Mouse (Mus musculus) heart, postnatal 0 days (tissue): ENCODE measurements at regions not wholly inside any gene's neighbourhood (a gene's known extent, or its start where the extent isn't known, plus 50 kb on each side); places are given as distances from the start of the nearest gene placed in this dataset.
"Not testable (repeated sequence)": the region's sequence is repeated elsewhere in the genome, so short reads cannot be mapped to it uniquely, and the experiment has no call there.

Source experiments
- ATAC-seq: fragments of 200-750 bp; cut with Nextera tagmentation; 2 replicates; pipeline ENCODE4 v1.8.0; 2017; ENCODE audit warnings: low read depth, moderate number of reproducible peaks, moderate library complexity; ENCODE audit not compliant: insufficient read depth
- DNase-seq: peaks from one replicate; pipeline ENCODE4 v3.0.0-alpha.2; 2016; ENCODE audit warnings: low spot score
- H3K27ac ChIP-seq: fragments of 300-500 bp; sonication (generic); 2 replicates; pipeline ENCODE4 v1.5.1; 2014; ENCODE audit warnings: low read depth, mild to moderate bottlenecking
- H3K27me3 ChIP-seq: fragments of 300-500 bp; sonication (generic); 2 replicates; pipeline ENCODE4 v1.6.1; 2014; ENCODE audit warnings: low read length, mixed read lengths; ENCODE audit not compliant: control insufficient read depth, insufficient read depth
- H3K36me3 ChIP-seq: fragments of 300-500 bp; sonication (generic); replicated peaks from 2 replicates; pipeline ENCODE4 v1.6.1; 2014; ENCODE audit warnings: low read length, mixed read lengths; ENCODE audit not compliant: control insufficient read depth, insufficient read depth
- H3K4me1 ChIP-seq: fragments of 300-500 bp; sonication (generic); 2 replicates; pipeline ENCODE4 v1.6.1; 2014; ENCODE audit warnings: antibody characterized with exemption; ENCODE audit not compliant: control insufficient read depth, insufficient read depth
- H3K4me2 ChIP-seq: fragments of 300-500 bp; sonication (generic); 2 replicates; pipeline ENCODE4 v1.6.1; 2014; ENCODE audit warnings: low read depth, mild to moderate bottlenecking, low read length, moderate library complexity
- H3K4me3 ChIP-seq: fragments of 300-500 bp; sonication (generic); 2 replicates; pipeline ENCODE4 v1.5.1; 2014; ENCODE audit warnings: low read depth, low read length
- H3K9ac ChIP-seq: fragments of 300-500 bp; sonication (generic); replicated peaks from 2 replicates; pipeline ENCODE4 v1.6.1; 2014; ENCODE audit warnings: low read depth, low read length, mixed read lengths
- H3K9me3 ChIP-seq: fragments of 300-500 bp; sonication (generic); replicated peaks from 2 replicates; pipeline ENCODE4 v1.6.1; 2016; ENCODE audit warnings: low read length; ENCODE audit not compliant: control insufficient read depth
- CTCF ChIP-seq: IDR thresholded peaks from 2 replicates; pipeline ENCODE4 v1.5.1; 2016; ENCODE audit warnings: antibody characterized with exemption, control low read depth, low read depth
- EP300 ChIP-seq: IDR thresholded peaks from 2 replicates; pipeline ENCODE4 v1.6.1; 2016; ENCODE audit warnings: antibody characterized with exemption, low read depth
- WGBS: fragments of 180-500 bp; shearing (Covaris S2); extraction: QIAGEN DNeasy Blood & Tissue Kit; methylation state at CpG from one replicate; pipeline ENCODE4 v1.1.7; 2014; 5-methylcytosine and 5-hydroxymethylcytosine counted together

- DNase-seq: no peak
- Histone ChIP-seq H3K4me3 (no peak overlapping the region), H3K27me3 (no peaks in the 10 kb centered on the region), H3K9ac (no peak overlapping the region), H3K27ac (no peak overlapping the region), H3K9me3 (no peaks in the 10 kb centered on the region), H3K4me2 (no peak overlapping the region), H3K36me3 (no peaks in the 10 kb centered on the region), H3K4me1 (no peaks in the 10 kb centered on the region)
- TF ChIP-seq EP300 (no peak), CTCF (no peak)
- no peak for ATAC-seq
- 65% methylated on average over 6 of the region's 6 CpGs for WGBS
Observed at GRCm38 (mm10) chr14:120805137-120805536, 105.9 kb upstream of the Ipo5 start.

- 40% methylated on average over 12 of the region's 12 CpGs for WGBS
- H3K4me1 ChIP-seq, H3K9ac ChIP-seq, H3K27me3 ChIP-seq, H3K4me2 ChIP-seq, H3K27ac ChIP-seq, H3K4me3 ChIP-seq, DNase-seq, H3K9me3 ChIP-seq, H3K36me3 ChIP-seq: not testable (repeated sequence)
- ATAC-seq: 0 out of 2 replicates have a peak, but pooled peaks have one; percentile 20
Observed at GRCm38 (mm10) chr14:120805816-120806552, 105.0 kb upstream of the Ipo5 start.

- no peak overlapping the region for H3K9ac ChIP-seq
- H3K27me3 ChIP-seq: no peaks in the 10 kb centered on the region
- WGBS: 19% methylated on average over 3 of the region's 10 CpGs
- no peak for DNase-seq
- H3K27ac ChIP-seq: no peak overlapping the region
- H3K36me3 ChIP-seq: no peaks in the 10 kb centered on the region
- H3K4me1 ChIP-seq: no peaks in the 10 kb centered on the region
- no peak overlapping the region for H3K4me3 ChIP-seq
- no peak overlapping the region for H3K4me2 ChIP-seq
- no peaks in the 10 kb centered on the region for H3K9me3 ChIP-seq
- TF ChIP-seq EP300: no peak
- TF ChIP-seq CTCF: no peak
- ATAC-seq: peak; percentile 62
Observed at GRCm38 (mm10) chr14:120806553-120806893, 104.5 kb upstream of the Ipo5 start.

GRCm38 (mm10) chr14:120809321-120809720 is 101.7 kb upstream of the Ipo5 start:
- DNase-seq (no peak), ATAC-seq (no peak)
- Histone ChIP-seq H3K36me3 (no peaks in the 10 kb centered on the region), H3K4me1 (no peaks in the 10 kb centered on the region), H3K27ac (no peak overlapping the region), H3K9me3 (no peaks in the 10 kb centered on the region), H3K27me3 (no peaks in the 10 kb centered on the region), H3K4me3 (no peak overlapping the region), H3K9ac (no peak overlapping the region), H3K4me2 (no peak overlapping the region)
- 82% methylated on average over 6 of the region's 6 CpGs for WGBS
- TF ChIP-seq EP300 (no peak), CTCF (no peak)

GRCm38 (mm10) chr14:120813938-120814337 is 97.1 kb upstream of the Ipo5 start:
- 85% methylated on average over 9 of the region's 9 CpGs for WGBS
- no peak for TF ChIP-seq CTCF
- TF ChIP-seq EP300: no peak

GRCm38 (mm10) chr14:120815126-120815525 is 95.9 kb upstream of the Ipo5 start:
- H3K9ac ChIP-seq, H3K27me3 ChIP-seq, H3K4me3 ChIP-seq, ATAC-seq, H3K4me1 ChIP-seq, H3K4me2 ChIP-seq, H3K9me3 ChIP-seq, H3K27ac ChIP-seq, H3K36me3 ChIP-seq, DNase-seq: not testable (repeated sequence)
- WGBS: 55% methylated on average over 3 of the region's 3 CpGs

More at GRCm38 (mm10) chr14:120813938-120814337, 97.1 kb upstream of the Ipo5 start:
- no peak overlapping the region for H3K4me2 ChIP-seq
- H3K4me1 ChIP-seq: no peaks in the 10 kb centered on the region
- no peak overlapping the region for H3K9ac ChIP-seq
- no peaks in the 10 kb centered on the region for H3K9me3 ChIP-seq
- H3K36me3 ChIP-seq: no peaks in the 10 kb centered on the region
- H3K27me3 ChIP-seq: no peaks in the 10 kb centered on the region
- no peak overlapping the region for H3K4me3 ChIP-seq
- ATAC-seq (no peak), DNase-seq (no peak)
- no peak overlapping the region for H3K27ac ChIP-seq
